Mouse (Mus musculus): ENCODE results near the gene Nrxn1. TPM values are rescaled to one million over a fixed set of nuclear protein-coding genes. Genes with fewer than 3 reads are reported as not detected.

The Nrxn1 gene
- polyA plus RNA-seq, 1 experiment = 0.56 TPM

DNA sequence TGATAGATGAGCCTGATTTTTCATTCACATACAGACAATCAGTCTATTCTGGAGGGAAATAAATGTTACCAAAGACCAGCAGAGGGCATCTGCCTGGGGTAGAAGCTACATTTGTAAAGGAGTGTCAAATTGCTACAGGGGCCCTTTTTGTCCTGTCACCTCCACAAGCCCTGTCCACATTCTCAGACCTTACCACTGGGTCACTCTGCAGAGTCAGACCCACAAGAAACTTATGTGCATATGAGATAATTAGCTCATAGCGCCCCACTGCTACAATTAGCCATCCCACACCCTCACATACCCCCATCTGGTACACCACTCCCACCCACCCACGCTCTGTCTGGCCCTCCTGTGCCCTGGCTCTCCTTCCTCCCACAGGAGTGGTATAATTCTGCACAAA, 640.1 kb downstream of the Nrxn1 start:
- TF ChIP-seq POLR2A (IDR thresholded peaks at IDR 0.05; ENCODE audit: low read depth, low read length) = no peak
- Histone ChIP-seq H3K4me3 (ENCODE audit: insufficient read depth, low read depth, low read length) (no peak overlapping the region), H3K36me3 (ENCODE audit: control insufficient read depth, insufficient read depth, low read length) (no peaks in the 10 kb centered on the region), H3K27ac (ENCODE audit: insufficient read depth, low read depth, low read length) (no peak overlapping the region), H3K4me1 (ENCODE audit: control insufficient read depth, insufficient read depth, low read length) (no peaks in the 10 kb centered on the region), H3K27me3 (replicated peaks; ENCODE audit: control insufficient read depth, insufficient read depth, low read length) (no peaks in the 10 kb centered on the region; the same call in 1 of the 2 replicates)
- whole genome bisulfite sequencing = 68% methylated on average over 2 of the region's 2 CpGs
- DNase-seq = no peak

DNA sequence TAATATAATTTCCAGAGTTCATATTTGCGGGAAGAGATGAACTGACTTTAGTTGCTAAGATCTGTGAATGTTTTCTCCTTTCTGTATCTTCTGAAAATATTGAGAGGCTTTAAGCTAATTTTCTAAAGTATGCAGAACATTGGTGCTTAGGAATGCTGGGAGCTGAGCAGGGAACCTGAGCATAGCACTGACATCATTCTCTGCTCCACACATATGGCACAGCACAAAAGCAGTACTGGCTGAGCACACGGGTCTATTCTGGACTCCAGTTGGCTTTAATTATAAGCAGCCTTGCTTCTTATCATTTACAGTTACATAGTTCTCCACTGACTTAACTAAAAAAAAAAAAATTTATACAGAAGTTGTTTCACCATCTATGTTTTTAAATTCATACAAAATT, 641.5 kb downstream of the Nrxn1 start:
- TF ChIP-seq CTCF (conservative IDR thresholded peaks at IDR 0.05; ENCODE audit: insufficient read depth, insufficient read length, low read depth, low read length) = no peak
- no peak for TF ChIP-seq POLR2A (IDR thresholded peaks at IDR 0.05; ENCODE audit: low read depth, low read length)
- no peak for DNase-seq
- no peak overlapping the region for H3K4me3 ChIP-seq (ENCODE audit: insufficient read depth, low read depth, low read length)
- H3K4me1 ChIP-seq (ENCODE audit: control insufficient read depth, insufficient read depth, low read length) = no peaks in the 10 kb centered on the region
- H3K27ac ChIP-seq (ENCODE audit: insufficient read depth, low read depth, low read length) = no peak overlapping the region
- no peaks in the 10 kb centered on the region for H3K27me3 ChIP-seq (replicated peaks; ENCODE audit: control insufficient read depth, insufficient read depth, low read length)
- 83% methylated on average over 2 of the region's 2 CpGs for WGBS
- no peaks in the 10 kb centered on the region for H3K36me3 ChIP-seq (ENCODE audit: control insufficient read depth, insufficient read depth, low read length)

DNA sequence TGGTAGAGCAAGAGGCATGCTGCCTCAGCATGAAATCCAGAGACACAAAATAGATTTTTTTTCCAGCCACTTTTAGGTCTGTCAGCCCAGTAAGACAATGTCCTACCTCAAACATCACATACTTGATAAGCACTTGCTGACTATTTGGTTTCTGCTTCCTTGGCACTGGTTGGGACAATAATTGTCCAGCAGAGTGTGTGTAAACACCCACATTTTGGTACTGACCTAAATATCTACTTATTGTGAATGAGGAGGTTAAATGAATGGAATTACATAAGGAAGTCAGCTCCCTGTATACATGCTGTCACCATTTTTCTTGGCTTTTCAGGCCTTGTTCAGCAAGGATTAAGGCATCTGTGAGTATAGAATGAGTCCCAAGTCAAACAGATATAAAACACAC, 649.8 kb downstream of the Nrxn1 start:
- H3K4me1 ChIP-seq (ENCODE audit: control insufficient read depth, insufficient read depth, low read length) = no peaks in the 10 kb centered on the region
- H3K4me3 ChIP-seq (ENCODE audit: insufficient read depth, low read depth, low read length) = no peak overlapping the region
- no peaks in the 10 kb centered on the region for H3K27me3 ChIP-seq (replicated peaks; ENCODE audit: control insufficient read depth, insufficient read depth, low read length)
- H3K27ac ChIP-seq (ENCODE audit: insufficient read depth, low read depth, low read length) = no peak overlapping the region
- H3K36me3 ChIP-seq (ENCODE audit: control insufficient read depth, insufficient read depth, low read length) = no peaks in the 10 kb centered on the region
- TF ChIP-seq POLR2A (IDR thresholded peaks at IDR 0.05; ENCODE audit: low read depth, low read length) (no peak), CTCF (conservative IDR thresholded peaks at IDR 0.05; ENCODE audit: insufficient read depth, insufficient read length, low read depth, low read length) (no peak)
- no peak for DNase-seq

DNA sequence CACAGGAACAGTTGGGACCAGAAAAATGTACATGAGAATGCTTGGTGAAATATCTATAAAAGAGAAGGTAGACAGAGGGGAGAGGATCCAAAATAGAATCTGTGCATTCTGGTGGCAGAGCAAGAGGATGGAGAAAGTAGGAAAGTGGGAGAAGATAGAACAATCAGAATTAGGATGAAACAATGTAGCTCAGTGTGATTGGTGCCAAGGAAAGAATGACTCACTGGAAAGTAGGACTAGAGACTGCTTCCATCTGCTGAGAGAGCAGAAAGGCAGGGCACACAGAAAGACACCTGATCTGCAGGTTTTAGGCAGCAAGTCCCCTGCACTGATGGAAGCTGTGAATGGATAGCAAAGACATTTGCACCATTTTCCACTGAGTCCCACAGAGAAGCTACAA, 657.0 kb downstream of the Nrxn1 start:
- Histone ChIP-seq H3K4me1 (ENCODE audit: control insufficient read depth, insufficient read depth, low read length) (no peaks in the 10 kb centered on the region), H3K27ac (ENCODE audit: insufficient read depth, low read depth, low read length) (no peak overlapping the region), H3K36me3 (ENCODE audit: control insufficient read depth, insufficient read depth, low read length) (no peaks in the 10 kb centered on the region), H3K27me3 (replicated peaks; ENCODE audit: control insufficient read depth, insufficient read depth, low read length) (no peaks in the 10 kb centered on the region), H3K4me3 (ENCODE audit: insufficient read depth, low read depth, low read length) (no peak overlapping the region)
- DNase-seq = no peak
- TF ChIP-seq POLR2A (IDR thresholded peaks at IDR 0.05; ENCODE audit: low read depth, low read length) (no peak), CTCF (conservative IDR thresholded peaks at IDR 0.05; ENCODE audit: insufficient read depth, insufficient read length, low read depth, low read length) (no peak)

DNA sequence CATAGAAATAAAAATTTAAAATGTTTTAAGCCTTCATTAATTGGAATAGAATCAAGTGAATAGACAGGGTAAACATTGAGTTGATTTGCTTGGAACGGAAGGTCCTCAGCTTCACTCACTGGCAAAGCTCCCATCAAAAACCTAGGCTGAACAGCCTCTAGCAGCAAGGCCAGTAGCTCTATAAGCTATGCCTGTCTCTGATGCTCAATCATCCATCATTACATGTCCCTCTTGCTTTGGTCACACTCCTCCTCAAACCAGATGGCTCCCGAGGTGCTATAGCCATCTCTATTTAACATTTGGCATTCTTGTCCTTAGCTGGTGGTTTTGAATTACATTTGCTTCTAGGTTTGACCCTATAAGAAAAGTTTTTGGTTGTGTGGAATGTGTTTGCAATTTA, 657.5 kb downstream of the Nrxn1 start:
- no peak overlapping the region for H3K27ac ChIP-seq (ENCODE audit: insufficient read depth, low read depth, low read length)
- 58% methylated on average over 2 of the region's 2 CpGs for WGBS
- TF ChIP-seq CTCF (conservative IDR thresholded peaks at IDR 0.05; ENCODE audit: insufficient read depth, insufficient read length, low read depth, low read length) (no peak), POLR2A (IDR thresholded peaks at IDR 0.05; ENCODE audit: low read depth, low read length) (no peak)
- DNase-seq = no peak
- H3K4me1 ChIP-seq (ENCODE audit: control insufficient read depth, insufficient read depth, low read length) = no peaks in the 10 kb centered on the region
- H3K27me3 ChIP-seq (replicated peaks; ENCODE audit: control insufficient read depth, insufficient read depth, low read length) = no peaks in the 10 kb centered on the region
- H3K4me3 ChIP-seq (ENCODE audit: insufficient read depth, low read depth, low read length) = no peak overlapping the region
- no peaks in the 10 kb centered on the region for H3K36me3 ChIP-seq (ENCODE audit: control insufficient read depth, insufficient read depth, low read length)

DNA sequence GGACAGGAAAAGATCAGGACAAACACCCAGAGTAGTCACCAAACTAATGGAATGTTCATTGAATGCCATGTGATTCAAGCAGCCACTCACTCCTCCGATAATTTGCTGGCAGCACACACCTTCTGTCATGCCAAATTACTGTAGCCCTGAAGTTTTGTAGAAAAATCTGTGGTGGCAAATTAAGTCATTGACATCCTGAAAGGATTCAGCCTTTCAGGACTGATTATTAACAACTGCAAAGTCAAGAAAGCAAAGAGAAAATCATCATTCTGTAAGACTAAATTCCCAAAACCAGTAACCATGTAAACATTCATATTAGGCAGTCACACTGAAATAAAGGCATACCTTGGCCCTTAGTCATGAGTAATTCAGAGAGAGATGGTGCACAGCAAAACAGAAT, 662.7 kb downstream of the Nrxn1 start:
- DNase-seq = no peak
- Histone ChIP-seq H3K4me3 (ENCODE audit: insufficient read depth, low read depth, low read length) (no peak overlapping the region), H3K27me3 (replicated peaks; ENCODE audit: control insufficient read depth, insufficient read depth, low read length) (no peaks in the 10 kb centered on the region), H3K4me1 (ENCODE audit: control insufficient read depth, insufficient read depth, low read length) (no peaks in the 10 kb centered on the region), H3K36me3 (ENCODE audit: control insufficient read depth, insufficient read depth, low read length) (no peaks in the 10 kb centered on the region), H3K27ac (ENCODE audit: insufficient read depth, low read depth, low read length) (no peak overlapping the region)
- WGBS = 85% methylated on average over 1 of the region's 1 CpGs
- no peak for TF ChIP-seq POLR2A (IDR thresholded peaks at IDR 0.05; ENCODE audit: low read depth, low read length)

DNA sequence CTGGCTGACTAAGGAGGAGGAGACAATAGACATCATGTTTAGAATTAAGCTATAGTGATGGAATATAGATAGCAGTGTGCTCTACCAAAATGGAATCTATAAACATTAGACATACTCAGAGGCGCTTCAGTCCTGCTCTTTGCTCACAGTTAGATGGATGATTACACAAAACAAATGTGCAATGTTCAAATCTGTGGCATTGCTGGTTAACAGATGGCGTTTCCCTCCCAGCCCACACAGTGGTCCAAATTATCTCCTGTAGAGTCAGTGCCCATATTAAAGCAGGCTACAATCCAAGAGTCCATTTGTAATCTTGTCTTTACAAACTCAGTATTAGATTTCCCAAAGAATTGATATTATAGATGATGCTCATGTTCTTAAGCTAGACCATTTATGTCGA, 666.9 kb downstream of the Nrxn1 start:
- H3K27ac ChIP-seq (ENCODE audit: insufficient read depth, low read depth, low read length) = no peak overlapping the region
- 86% methylated on average over 3 of the region's 3 CpGs for WGBS
- H3K27me3 ChIP-seq (replicated peaks; ENCODE audit: control insufficient read depth, insufficient read depth, low read length) = no peaks in the 10 kb centered on the region
- H3K4me3 ChIP-seq (ENCODE audit: insufficient read depth, low read depth, low read length) = no peak overlapping the region
- TF ChIP-seq POLR2A (IDR thresholded peaks at IDR 0.05; ENCODE audit: low read depth, low read length) (no peak), CTCF (conservative IDR thresholded peaks at IDR 0.05; ENCODE audit: insufficient read depth, insufficient read length, low read depth, low read length) (no peak)
- no peaks in the 10 kb centered on the region for H3K4me1 ChIP-seq (ENCODE audit: control insufficient read depth, insufficient read depth, low read length)
- no peak for DNase-seq
- no peaks in the 10 kb centered on the region for H3K36me3 ChIP-seq (ENCODE audit: control insufficient read depth, insufficient read depth, low read length)

DNA sequence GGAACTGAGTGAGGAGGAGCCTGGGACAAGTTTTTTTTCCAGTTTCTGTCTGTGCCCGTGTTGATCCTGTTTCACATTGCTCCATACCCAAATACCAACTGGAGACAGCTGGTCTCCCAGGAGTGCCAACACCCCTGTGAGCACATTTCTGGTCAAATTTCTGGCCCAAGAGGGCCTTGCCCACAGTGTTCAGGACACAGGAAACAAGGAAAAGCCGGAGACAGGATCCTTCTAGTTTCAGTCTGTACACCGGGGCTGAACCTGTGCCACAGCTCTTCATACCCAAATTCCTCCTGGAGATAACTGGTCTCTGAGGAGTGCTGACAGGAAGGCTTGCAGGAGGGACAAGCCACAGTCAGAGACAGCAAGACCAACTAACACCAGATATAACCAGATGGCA, 670.3 kb downstream of the Nrxn1 start:
- 83% methylated on average over 3 of the region's 3 CpGs for WGBS
- Histone ChIP-seq H3K27me3 (replicated peaks; ENCODE audit: control insufficient read depth, insufficient read depth, low read length) (no peaks in the 10 kb centered on the region), H3K36me3 (ENCODE audit: control insufficient read depth, insufficient read depth, low read length) (no peaks in the 10 kb centered on the region), H3K4me1 (ENCODE audit: control insufficient read depth, insufficient read depth, low read length) (no peaks in the 10 kb centered on the region), H3K4me3 (ENCODE audit: insufficient read depth, low read depth, low read length) (no peak overlapping the region), H3K27ac (ENCODE audit: insufficient read depth, low read depth, low read length) (no peak overlapping the region)
- TF ChIP-seq POLR2A (IDR thresholded peaks at IDR 0.05; ENCODE audit: low read depth, low read length) (no peak), CTCF (conservative IDR thresholded peaks at IDR 0.05; ENCODE audit: insufficient read depth, insufficient read length, low read depth, low read length) (no peak)
- DNase-seq = no peak

All from kidney, adult 2 months (tissue).